Mouse (Mus musculus) midbrain, embryonic 13.5 days (tissue): Measurements from ENCODE around the gene Bloc1s5. TPM values are rescaled to one million over a fixed set of nuclear protein-coding genes. Genes with fewer than 3 reads are reported as not detected.
A peak's percentile ranks its signal among the peaks of the same experiment; 100 is the strongest.
"Not testable (repeated sequence)": the region's sequence is repeated elsewhere in the genome, so short reads cannot be mapped to it uniquely, and the experiment has no call there.

ENCODE experiments used
- ATAC-seq: fragments of 200-750 bp; cut with Nextera tagmentation; 2 replicates; pipeline ENCODE4 v1.8.0; 2017; ENCODE audit warnings: mild to moderate bottlenecking, moderate TSS enrichment, moderate library complexity
- H3K27ac ChIP-seq: fragments of 300-500 bp; sonication (generic); 2 replicates; pipeline ENCODE4 v1.5.1; 2015; ENCODE audit warnings: inconsistent platforms, mild to moderate bottlenecking, moderate library complexity
- H3K27me3 ChIP-seq: fragments of 300-500 bp; sonication (generic); 2 replicates; pipeline ENCODE4 v1.6.1; 2015; ENCODE audit warnings: mild to moderate bottlenecking, inconsistent platforms
- H3K36me3 ChIP-seq: fragments of 300-500 bp; sonication (generic); 2 replicates; pipeline ENCODE4 v1.6.1; 2015; ENCODE audit warnings: mild to moderate bottlenecking, inconsistent platforms
- H3K4me1 ChIP-seq: fragments of 300-500 bp; sonication (generic); replicated peaks from 2 replicates; pipeline ENCODE4 v1.6.1; 2015; ENCODE audit warnings: inconsistent platforms
- H3K4me2 ChIP-seq: fragments of 300-500 bp; sonication (generic); replicated peaks from 2 replicates; pipeline ENCODE4 v1.6.1; 2015; ENCODE audit warnings: moderate library complexity, mild to moderate bottlenecking, inconsistent platforms
- H3K4me3 ChIP-seq: fragments of 300-500 bp; sonication (generic); replicated peaks from 2 replicates; pipeline ENCODE4 v1.5.1; 2015; ENCODE audit warnings: mild to moderate bottlenecking, inconsistent platforms
- H3K9ac ChIP-seq: fragments of 300-500 bp; sonication (generic); replicated peaks from 2 replicates; pipeline ENCODE4 v1.6.1; 2015; ENCODE audit warnings: mild to moderate bottlenecking, inconsistent platforms
- H3K9me3 ChIP-seq: fragments of 300-500 bp; sonication (generic); 2 replicates; pipeline ENCODE4 v1.6.1; 2016; ENCODE audit warnings: mild to moderate bottlenecking, inconsistent platforms
- WGBS: fragments of 180-500 bp; shearing (Covaris S2); methylation state at CpG from one replicate; pipeline ENCODE4 v1.1.7; 2015; 5-methylcytosine and 5-hydroxymethylcytosine counted together
- polyA plus RNA-seq: library from polyadenylated mRNA; unstranded; fragments of >200 nt; fragmentation: Nextera tagmentation; extraction: Ambion mirVana; gene quantifications from 2 replicates; pipeline ENCODE4 v1.2.1, GENCODE M21; 2015

Gene Bloc1s5
- polyA plus RNA-seq = 28.4 and 30.2 TPM in 2 replicates

DNA sequence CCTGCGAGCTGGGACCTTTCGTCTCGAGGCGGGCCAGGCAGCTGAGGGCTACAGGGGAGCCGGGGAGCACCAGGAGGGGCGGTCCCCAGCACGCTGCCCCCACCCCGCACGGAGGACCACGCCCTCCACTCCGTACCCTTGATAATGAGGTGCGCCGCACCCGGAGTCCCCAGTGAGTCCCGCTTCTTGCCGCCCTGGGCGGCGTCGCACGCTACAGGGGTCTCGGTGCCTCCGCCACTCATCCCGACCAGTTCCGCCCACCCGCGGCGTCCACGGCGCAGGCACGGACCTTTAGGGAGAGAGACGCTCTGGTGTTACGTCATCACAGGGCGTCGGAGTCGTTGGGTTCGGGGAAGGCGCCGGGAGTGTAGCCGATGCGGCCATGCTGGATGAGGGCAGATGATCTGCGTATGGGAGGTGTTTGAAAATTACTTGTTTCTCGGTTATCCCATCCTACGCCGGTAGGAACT lies at the start of gene Bloc1s5:
Bloc1s5 (minus strand) TSS at position 310 of the 470 bp plus-strand sequence.
- H3K4me3 ChIP-seq = peak within 1 kb of the TSS; percentile 81
- ATAC-seq = peak; percentile 96
- H3K9ac ChIP-seq = peak within 1 kb of the TSS; percentile 84
- WGBS = under 1% methylated on average over 44 of the region's 44 CpGs
- H3K4me1 ChIP-seq = peaks cover 12% of the 10 kb centered on the region
- H3K9me3 ChIP-seq = no peaks in the 10 kb centered on the region
- H3K36me3 ChIP-seq = peaks cover 8% of the 10 kb centered on the region; the same call in 1 of the 2 replicates
- H3K4me2 ChIP-seq = peak within 1 kb of the TSS; percentile 73
- H3K27me3 ChIP-seq = no peaks in the 10 kb centered on the region
- H3K27ac ChIP-seq = peak within 1 kb of the TSS; percentile 74

DNA sequence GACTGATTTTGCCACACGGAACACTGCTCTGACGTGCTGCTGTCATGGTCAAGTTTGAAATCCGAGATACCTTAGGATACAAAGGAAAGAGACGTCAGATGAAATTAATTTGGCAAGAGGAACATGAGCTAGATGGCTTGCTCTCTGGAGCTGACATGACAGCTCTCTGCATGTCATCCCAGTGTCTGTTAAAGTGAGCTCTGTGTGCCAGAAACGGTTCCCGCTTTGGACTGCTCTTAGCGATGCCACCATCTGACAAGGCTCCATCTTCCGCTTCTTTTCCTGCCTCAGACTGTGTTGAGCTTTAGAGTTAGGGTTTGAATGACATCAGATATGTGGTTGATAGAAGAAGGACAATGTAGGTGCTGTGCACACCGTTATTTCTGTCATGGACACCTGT lies 37.4 kb upstream of the Bloc1s5 start:
- no peaks in the 10 kb centered on the region for H3K36me3 ChIP-seq
- H3K27me3 ChIP-seq = no peaks in the 10 kb centered on the region
- no peak overlapping the region for H3K9ac ChIP-seq
- no peak overlapping the region for H3K27ac ChIP-seq
- H3K4me2 ChIP-seq = no peak overlapping the region
- no peaks in the 10 kb centered on the region for H3K9me3 ChIP-seq
- no peak overlapping the region for H3K4me3 ChIP-seq
- 82% methylated on average over 9 of the region's 9 CpGs for whole genome bisulfite sequencing
- no peaks in the 10 kb centered on the region for H3K4me1 ChIP-seq
- ATAC-seq = no peak

DNA sequence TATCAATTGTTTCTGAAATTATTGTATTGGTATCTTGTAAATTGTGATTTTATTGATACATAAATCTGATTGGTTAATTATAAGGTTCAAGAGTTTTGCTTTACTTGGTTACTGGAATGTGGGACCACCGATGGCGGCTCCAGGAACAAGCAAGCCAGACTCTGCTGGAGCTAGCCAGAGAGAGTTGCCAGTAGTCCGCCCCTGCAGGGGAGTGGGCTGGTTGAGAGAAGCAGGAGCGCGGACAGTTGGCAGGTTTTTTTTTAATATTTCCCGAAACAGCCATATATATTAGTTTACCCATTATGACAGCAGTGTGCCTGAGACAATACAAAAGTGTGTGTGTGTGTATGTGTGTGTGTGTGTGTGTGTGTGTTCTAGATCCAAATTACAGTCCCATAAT lies 36.5 kb upstream of the Bloc1s5 start:
- not testable (repeated sequence) for H3K27ac ChIP-seq
- WGBS = 90% methylated on average over 6 of the region's 6 CpGs

DNA sequence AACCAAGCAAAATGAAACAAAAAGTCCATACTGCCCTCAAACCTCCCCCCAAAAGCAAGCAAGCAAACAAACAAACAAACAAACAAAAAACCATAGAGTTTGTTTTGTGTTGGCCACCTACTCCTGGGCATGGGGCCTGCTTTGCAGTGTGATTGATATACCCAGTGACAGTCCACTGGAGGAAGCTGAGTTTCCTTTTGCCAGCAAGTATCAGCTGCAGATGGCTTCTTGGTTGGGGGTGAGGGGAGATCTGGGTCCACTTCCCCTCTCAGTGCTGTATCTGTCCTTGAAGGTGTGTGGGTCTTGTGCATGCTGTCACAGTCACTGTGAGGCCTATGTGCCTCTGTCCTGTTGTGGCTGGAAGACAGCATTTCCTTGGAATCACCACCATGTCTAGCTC lies 35.1 kb upstream of the Bloc1s5 start:
- no peak for ATAC-seq
- H3K27ac ChIP-seq = no peak overlapping the region

More for the DNA sequence above, 36.5 kb upstream of the Bloc1s5 start:
- H3K4me3 ChIP-seq, H3K4me2 ChIP-seq, H3K36me3 ChIP-seq, H3K9me3 ChIP-seq, H3K9ac ChIP-seq, ATAC-seq, H3K27me3 ChIP-seq, H3K4me1 ChIP-seq: not testable (repeated sequence)

DNA sequence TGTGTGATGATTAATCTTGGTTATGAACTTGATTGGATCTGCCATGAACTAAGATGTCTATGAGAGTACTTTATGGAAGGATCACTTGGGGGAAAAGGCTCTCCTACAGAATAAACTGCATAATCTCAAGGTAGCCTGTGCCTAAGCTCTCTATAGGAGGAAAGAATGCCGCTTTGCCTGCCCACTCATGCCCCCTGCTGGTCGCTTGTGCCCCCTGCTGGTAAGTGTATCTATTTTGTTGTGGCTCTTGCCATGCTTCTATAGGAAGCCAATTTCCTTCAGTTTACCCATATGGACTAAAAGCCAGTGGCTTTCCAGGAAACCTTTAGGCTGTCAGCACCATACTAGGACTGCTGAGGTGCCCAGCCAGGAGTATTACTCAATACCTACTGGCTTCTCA lies 33.6 kb upstream of the Bloc1s5 start:
- H3K27me3 ChIP-seq = no peaks in the 10 kb centered on the region
- H3K9me3 ChIP-seq = no peaks in the 10 kb centered on the region
- 22% methylated on average over 2 of the region's 2 CpGs for WGBS
- H3K27ac ChIP-seq = no peak overlapping the region
- no peaks in the 10 kb centered on the region for H3K4me1 ChIP-seq
- no peaks in the 10 kb centered on the region for H3K36me3 ChIP-seq
- no peak overlapping the region for H3K9ac ChIP-seq
- no peak overlapping the region for H3K4me2 ChIP-seq
- no peak for ATAC-seq
- H3K4me3 ChIP-seq = no peak overlapping the region

More for the DNA sequence above, 35.1 kb upstream of the Bloc1s5 start:
- no peak overlapping the region for H3K4me3 ChIP-seq
- no peak overlapping the region for H3K4me2 ChIP-seq
- no peaks in the 10 kb centered on the region for H3K4me1 ChIP-seq
- H3K9me3 ChIP-seq = no peaks in the 10 kb centered on the region
- H3K36me3 ChIP-seq = no peaks in the 10 kb centered on the region
- H3K27me3 ChIP-seq = no peaks in the 10 kb centered on the region
- no peak overlapping the region for H3K9ac ChIP-seq

DNA sequence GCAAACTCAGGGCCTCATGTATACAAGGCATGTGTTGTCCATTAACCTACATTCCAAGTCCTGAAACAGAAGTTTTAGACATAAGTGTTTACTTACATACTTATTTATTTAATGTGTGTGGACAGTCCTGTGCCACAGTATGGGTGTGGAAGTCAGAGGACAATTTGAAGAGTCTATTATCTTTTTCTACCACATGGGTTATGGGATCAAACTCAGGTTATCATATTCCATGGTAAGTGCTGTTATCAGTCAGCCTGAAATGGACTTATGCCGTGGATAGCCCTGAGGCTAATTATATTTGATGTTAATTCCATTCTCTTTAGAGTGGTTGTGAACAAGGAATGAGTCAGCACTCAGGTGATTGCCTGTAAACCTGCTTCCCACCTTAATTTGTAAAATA lies 29.8 kb upstream of the Bloc1s5 start:
- H3K9ac ChIP-seq = no peak overlapping the region
- H3K4me1 ChIP-seq = no peaks in the 10 kb centered on the region
- no peaks in the 10 kb centered on the region for H3K36me3 ChIP-seq
- H3K9me3 ChIP-seq = no peaks in the 10 kb centered on the region
- ATAC-seq = no peak
- no peak overlapping the region for H3K4me2 ChIP-seq
- no peak overlapping the region for H3K27ac ChIP-seq
- no peaks in the 10 kb centered on the region for H3K27me3 ChIP-seq
- WGBS = 67% methylated on average over 1 of the region's 1 CpGs
- H3K4me3 ChIP-seq = no peak overlapping the region

DNA sequence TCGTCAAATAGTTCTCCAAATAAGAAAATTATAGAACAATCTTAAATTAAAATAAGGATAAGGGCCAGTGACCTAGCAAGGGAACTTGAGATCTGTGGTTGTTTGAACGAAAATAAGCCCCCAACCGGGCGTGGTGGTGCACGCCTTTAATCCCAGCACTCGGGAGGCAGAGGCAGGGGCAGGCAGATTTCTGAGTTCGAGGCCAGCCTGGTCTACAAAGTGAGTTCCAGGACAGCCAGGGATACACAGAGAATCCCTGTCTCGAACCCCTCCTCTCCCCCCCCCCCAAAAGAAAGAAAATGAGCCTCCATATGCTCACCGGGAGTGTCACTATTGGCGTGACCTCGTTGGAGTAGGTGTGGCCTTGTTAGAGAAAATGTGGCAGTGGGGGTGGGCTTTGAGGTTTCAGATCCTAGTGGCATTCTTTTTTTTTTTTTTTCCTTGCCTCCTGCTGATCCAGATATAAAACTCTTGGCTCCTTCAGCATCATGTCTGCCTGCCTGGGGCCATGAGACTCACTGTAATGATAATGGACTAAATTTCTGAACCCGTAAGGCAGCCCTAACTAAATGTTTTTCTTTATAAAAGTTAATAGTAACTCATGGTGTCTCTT lies 24.7 kb upstream of the Bloc1s5 start:
- Histone ChIP-seq H3K27me3 (no peaks in the 10 kb centered on the region), H3K4me3 (no peak overlapping the region), H3K9ac (no peak overlapping the region), H3K36me3 (peaks cover 14% of the 10 kb centered on the region), H3K27ac (no peak overlapping the region), H3K4me2 (no peak overlapping the region), H3K4me1 (peaks cover 15% of the 10 kb centered on the region), H3K9me3 (no peaks in the 10 kb centered on the region)
- 86% methylated on average over 12 of the region's 12 CpGs for WGBS
- ATAC-seq = no peak

DNA sequence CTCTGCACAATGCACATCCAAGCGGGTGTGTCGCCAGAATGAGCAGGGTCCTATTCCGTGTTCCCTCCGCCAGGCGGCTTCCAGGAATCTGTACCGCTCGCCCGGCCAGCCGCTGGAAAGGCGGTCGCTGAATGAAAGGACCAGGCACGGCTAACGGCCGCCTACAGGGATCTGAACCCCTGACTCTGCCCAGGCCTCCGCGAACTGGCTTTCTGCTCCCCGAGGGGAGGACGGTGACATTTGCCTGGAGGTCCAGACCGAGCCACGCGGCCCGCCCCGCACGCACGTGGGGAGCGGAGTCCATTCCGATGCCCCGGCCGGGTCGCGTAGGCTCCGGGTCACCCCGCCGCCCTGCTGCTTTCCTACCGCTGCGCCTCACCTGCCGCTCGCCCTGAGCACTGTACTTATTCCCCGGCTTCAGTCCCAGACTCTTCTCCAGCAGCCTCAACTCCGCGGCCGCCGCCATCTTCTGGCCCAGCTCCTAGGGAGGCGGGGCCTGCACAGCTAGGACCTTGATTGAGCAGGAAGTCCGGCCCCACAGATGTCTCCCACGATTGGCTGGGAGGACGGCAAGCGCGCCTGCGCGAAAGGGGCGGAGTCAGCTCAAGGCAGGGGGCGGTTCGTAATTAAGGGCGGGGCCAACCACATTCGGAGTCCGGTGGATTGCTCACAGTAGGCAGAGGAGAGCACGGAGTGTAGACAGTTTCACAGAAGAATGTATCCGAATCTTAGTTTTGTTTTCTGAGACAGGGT lies 23.8 kb upstream of the Bloc1s5 start, which contains the start of gene Eef1e1:
Eef1e1 (minus strand) TSS at position 531 of the 753 bp plus-strand sequence.
- under 1% methylated on average over 58 of the region's 59 CpGs for WGBS
- Histone ChIP-seq H3K27ac (peak within 1 kb of the TSS; percentile 83), H3K4me2 (peak within 1 kb of the TSS; percentile 74), H3K4me1 (peaks cover 15% of the 10 kb centered on the region), H3K4me3 (peak within 1 kb of the TSS; percentile 85), H3K9me3 (no peaks in the 10 kb centered on the region), H3K36me3 (peaks cover 23% of the 10 kb centered on the region), H3K27me3 (no peaks in the 10 kb centered on the region), H3K9ac (peak within 1 kb of the TSS; percentile 82)
- peak; percentile 99 for ATAC-seq

DNA sequence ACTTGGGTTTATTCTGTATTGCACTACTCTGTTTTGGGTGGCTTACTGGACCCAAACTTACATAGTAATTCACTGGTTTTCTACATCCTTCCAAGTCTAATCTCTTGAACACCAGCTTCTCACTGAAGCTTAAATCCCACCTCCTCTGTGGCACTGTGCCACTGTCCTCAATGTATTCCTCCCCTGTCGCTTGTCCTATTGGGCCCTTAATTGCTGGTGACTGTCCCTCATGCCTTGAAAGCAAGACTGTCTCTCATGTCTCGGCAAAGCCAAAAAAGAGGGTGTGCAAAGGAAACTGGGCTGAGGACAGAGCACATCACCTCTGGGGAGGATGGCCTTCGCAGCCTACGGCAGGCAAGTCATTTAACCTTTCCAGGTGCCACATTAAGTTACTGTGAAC lies 23.0 kb upstream of the Bloc1s5 start:
- Histone ChIP-seq H3K4me3 (peak overlapping the region; percentile 85), H3K36me3 (peaks cover 31% of the 10 kb centered on the region), H3K4me1 (peaks cover 15% of the 10 kb centered on the region), H3K4me2 (peak overlapping the region; percentile 74), H3K9ac (peak overlapping the region; percentile 82), H3K9me3 (no peaks in the 10 kb centered on the region), H3K27me3 (no peaks in the 10 kb centered on the region), H3K27ac (no peak overlapping the region; the same call in 1 of the 2 replicates)
- 27% methylated on average over 4 of the region's 4 CpGs for WGBS
- no peak for ATAC-seq

DNA sequence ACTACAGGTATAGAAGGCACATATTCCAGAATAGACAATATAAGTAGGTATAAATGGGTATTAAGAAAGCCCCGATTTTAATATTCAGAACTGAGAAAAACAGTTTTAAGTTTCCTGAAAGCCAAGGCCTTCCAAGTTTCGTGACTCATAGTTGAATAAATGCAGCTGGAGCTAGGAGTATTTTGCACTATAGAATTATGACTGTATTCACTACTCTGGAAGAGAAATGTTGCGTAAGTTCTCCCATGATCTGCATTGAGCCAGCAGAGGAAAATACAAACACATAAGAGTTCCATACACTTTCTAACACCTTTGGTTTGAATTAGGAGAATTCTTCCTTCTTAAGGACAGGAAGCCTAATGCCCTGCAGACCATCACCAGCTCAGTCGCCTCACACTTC lies 15.4 kb upstream of the Bloc1s5 start:
- Histone ChIP-seq H3K4me1 (no peaks in the 10 kb centered on the region), H3K4me3 (no peak overlapping the region), H3K27ac (no peak overlapping the region), H3K36me3 (peaks cover 88% of the 10 kb centered on the region), H3K9me3 (no peaks in the 10 kb centered on the region), H3K9ac (no peak overlapping the region), H3K27me3 (no peaks in the 10 kb centered on the region), H3K4me2 (no peak overlapping the region)
- no peak for ATAC-seq
- 96% methylated on average over 4 of the region's 4 CpGs for WGBS

DNA sequence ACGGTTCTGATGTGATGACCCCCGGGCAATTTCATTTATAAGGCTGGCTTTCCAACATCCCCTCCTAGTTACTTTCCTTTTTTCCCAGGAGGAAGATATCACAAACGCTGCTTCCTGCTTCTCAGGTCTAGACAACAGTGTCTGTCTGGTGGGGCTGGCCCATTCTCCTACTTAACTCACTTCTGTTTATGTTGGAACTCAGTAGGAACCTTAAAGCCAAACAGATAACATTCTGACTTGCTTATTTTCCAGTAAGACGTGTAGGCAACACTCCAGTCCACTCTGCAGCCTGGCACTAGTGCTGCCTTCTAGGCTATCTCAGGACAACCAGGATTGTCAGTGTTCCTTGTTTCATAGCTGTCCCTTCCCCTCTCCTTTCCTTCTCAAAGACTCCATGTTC lies 14.2 kb upstream of the Bloc1s5 start:
- ATAC-seq = no peak
- no peaks in the 10 kb centered on the region for H3K9me3 ChIP-seq

DNA sequence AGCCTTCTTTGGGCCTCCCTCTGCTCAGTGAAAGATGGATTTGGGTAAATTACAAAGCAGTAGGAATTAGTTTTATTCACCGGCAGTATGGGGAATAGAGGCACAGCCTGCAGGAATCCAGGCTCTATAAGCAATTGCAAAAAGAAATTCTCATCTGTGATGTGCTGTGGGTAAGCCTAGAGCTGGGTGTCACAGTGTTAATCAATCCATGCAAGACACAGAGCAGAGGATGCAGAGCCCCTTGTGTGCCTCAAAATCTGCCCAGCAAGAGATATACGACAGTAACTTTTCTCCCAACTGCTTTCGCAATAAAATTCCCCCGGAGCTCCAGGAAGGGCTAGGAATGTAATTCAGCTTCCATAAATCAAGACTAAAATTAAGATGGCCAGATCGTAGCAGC lies 6.5 kb upstream of the Bloc1s5 start:
- WGBS = 96% methylated on average over 5 of the region's 5 CpGs
- Histone ChIP-seq H3K4me2 (no peak overlapping the region), H3K9ac (no peak overlapping the region), H3K27me3 (no peaks in the 10 kb centered on the region), H3K27ac (no peak overlapping the region), H3K9me3 (no peaks in the 10 kb centered on the region), H3K4me3 (no peak overlapping the region), H3K36me3 (peaks cover 36% of the 10 kb centered on the region), H3K4me1 (no peaks in the 10 kb centered on the region)
- ATAC-seq = no peak

More for the DNA sequence above, 14.2 kb upstream of the Bloc1s5 start:
- 92% methylated on average over 4 of the region's 4 CpGs for WGBS
- H3K36me3 ChIP-seq = peaks cover 88% of the 10 kb centered on the region
- H3K4me2 ChIP-seq = no peak overlapping the region
- no peaks in the 10 kb centered on the region for H3K27me3 ChIP-seq
- no peak overlapping the region for H3K27ac ChIP-seq
- H3K9ac ChIP-seq = no peak overlapping the region
- no peaks in the 10 kb centered on the region for H3K4me1 ChIP-seq
- H3K4me3 ChIP-seq = no peak overlapping the region
